Mouse (Mus musculus) testis, adult 2 months (tissue): ENCODE measurements around the gene Nudt8.

Experiments used
- CTCF ChIP-seq: fragments of 200-500 bp; IDR thresholded peaks from 2 replicates; pipeline ENCODE4 v1.5.1; 2012; ENCODE audit warnings: low read depth, mild to moderate bottlenecking, inconsistent platforms, low read length, moderate library complexity; ENCODE audit not compliant: control insufficient read depth, insufficient read depth, insufficient replicate concordance
- POLR2A ChIP-seq: fragments of 200-500 bp; IDR thresholded peaks from 2 replicates; pipeline ENCODE4 v1.6.1; 2012; ENCODE audit warnings: low read depth, mild to moderate bottlenecking, inconsistent platforms, low read length, moderate library complexity; ENCODE audit not compliant: control insufficient read depth

DNA sequence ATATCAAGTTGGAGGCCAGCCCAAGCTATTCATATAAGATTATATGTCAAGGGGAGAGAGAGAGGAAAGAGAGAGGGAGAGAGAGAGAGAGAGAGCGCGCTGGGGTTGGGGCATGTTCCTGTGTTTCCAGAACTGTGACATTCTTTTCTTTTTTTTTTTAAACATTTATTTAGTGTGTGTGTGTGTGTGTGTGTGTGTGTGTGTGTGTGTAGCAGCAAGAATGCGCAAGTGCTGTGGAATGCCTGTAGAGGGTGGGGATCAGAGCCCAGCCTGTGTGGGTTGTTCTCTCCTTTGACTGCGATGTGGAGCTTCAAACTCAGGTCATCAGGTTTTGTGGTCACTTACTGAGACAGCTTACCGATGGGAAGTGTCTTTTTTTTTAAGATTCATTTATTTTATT lies 40.2 kb upstream of the Nudt8 start:
- TF ChIP-seq POLR2A (no peak), CTCF (no peak)
